Mouse (Mus musculus) MEL (cell line): Measurements from ENCODE around the gene Nsun6. TPM values are rescaled to one million over a fixed set of nuclear protein-coding genes. Genes with fewer than 3 reads are reported as not detected.

Source experiments
- DNase-seq: peaks from one replicate; pipeline ENCODE4 v3.0.0; 2011; ENCODE audit warnings: low read depth, low spot score
- H3K27ac ChIP-seq: 2 replicates; pipeline ENCODE4 v1.5.1; 2012; ENCODE audit warnings: low read depth, mild to moderate bottlenecking, control low read depth, low read length, moderate library complexity; ENCODE audit not compliant: control insufficient read depth
- H3K27me3 ChIP-seq, 2 experiments: fragments of 150-350 bp in 1 of 2; sonication (generic) in 1 of 2; 2 replicates each; pipeline ENCODE4 v1.6.1; 2012; ENCODE audit warnings: low read length in 2 of 2, mild to moderate bottlenecking in 2 of 2, improper control_type of control experiment in 1 of 2, moderate library complexity in 1 of 2; ENCODE audit not compliant: insufficient read depth in 2 of 2, control insufficient read depth in 1 of 2
- H3K36me3 ChIP-seq, 2 experiments: 2 replicates each; pipeline ENCODE4 v1.6.1; 2012 to 2014; ENCODE audit warnings: low read length in 2 of 2, improper control_type of control experiment in 1 of 2, inconsistent platforms in 1 of 2, mild to moderate bottlenecking in 1 of 2; ENCODE audit not compliant: insufficient read depth in 2 of 2, control insufficient read depth in 1 of 2
- H3K4me1 ChIP-seq, 2 experiments: fragments of 150-350 bp in 1 of 2; sonication (generic) in 1 of 2; 2 replicates each; pipeline ENCODE4 v1.6.1; 2012; ENCODE audit warnings: low read length in 2 of 2, improper control_type of control experiment in 1 of 2, mild to moderate bottlenecking in 1 of 2; ENCODE audit not compliant: insufficient read depth in 2 of 2, control insufficient read depth in 1 of 2
- H3K4me3 ChIP-seq, 2 experiments: fragments of 150-350 bp in 1 of 2; sonication (generic) in 1 of 2; 2 replicates each; pipeline ENCODE4 v1.5.1; 2012; ENCODE audit warnings: low read depth in 2 of 2, low read length in 2 of 2, mild to moderate bottlenecking in 2 of 2, moderate library complexity in 2 of 2, control low read depth in 1 of 2, improper control_type of control experiment in 1 of 2; ENCODE audit not compliant: control insufficient read depth in 1 of 2, insufficient read depth in 1 of 2
- H3K79me2 ChIP-seq: 2 replicates; pipeline ENCODE4 v1.6.1; 2012; ENCODE audit warnings: mild to moderate bottlenecking, low read length, moderate library complexity; ENCODE audit not compliant: control insufficient read depth, poor library complexity, insufficient read depth
- H3K9ac ChIP-seq: 2 replicates; pipeline ENCODE4 v1.6.1; 2012; ENCODE audit warnings: low read depth, mild to moderate bottlenecking, control low read depth, low read length, moderate library complexity; ENCODE audit not compliant: control insufficient read depth, poor library complexity, severe bottlenecking
- H3K9me3 ChIP-seq: fragments of 150-350 bp; sonication (generic); replicated peaks from 2 replicates; pipeline ENCODE4 v1.6.1; 2012; ENCODE audit warnings: mild to moderate bottlenecking, low read length, improper control_type of control experiment, moderate library complexity; ENCODE audit not compliant: insufficient read depth
- BHLHE40 ChIP-seq: IDR thresholded peaks from 2 replicates; pipeline ENCODE4 v1.6.1; 2012; ENCODE audit warnings: low read depth, mild to moderate bottlenecking, inconsistent platforms, low read length, improper control_type of control experiment, borderline replicate concordance
- CHD1 ChIP-seq: IDR thresholded peaks from 2 replicates; pipeline ENCODE4 v1.6.1; 2012; ENCODE audit warnings: low read depth, mild to moderate bottlenecking, inconsistent platforms, low read length, improper control_type of control experiment
- CTCF ChIP-seq, 3 experiments: IDR thresholded peaks in 2 of 3; conservative IDR thresholded peaks in 1 of 3; 2 replicates each; pipeline ENCODE4 v1.5.1; 2011 to 2012; ENCODE audit warnings: low read length in 3 of 3, low read depth in 2 of 3, mild to moderate bottlenecking in 2 of 3, improper control_type of control experiment in 1 of 3, inconsistent platforms in 1 of 3, mixed read lengths in 1 of 3, moderate library complexity in 1 of 3; ENCODE audit not compliant: control insufficient read depth in 1 of 3, insufficient read depth in 1 of 3, poor library complexity in 1 of 3, severe bottlenecking in 1 of 3
- ELF1 ChIP-seq: IDR thresholded peaks from 2 replicates; pipeline ENCODE4 v1.6.1; 2014; ENCODE audit warnings: low read depth, mild to moderate bottlenecking, inconsistent platforms, low read length, improper control_type of control experiment, moderate library complexity
- GATA1 ChIP-seq: IDR thresholded peaks from 2 replicates; pipeline ENCODE4 v1.6.1; 2011; ENCODE audit warnings: low read depth, low read length, improper control_type of control experiment
- JUND ChIP-seq: IDR thresholded peaks from 2 replicates; pipeline ENCODE4 v1.6.1; 2011; ENCODE audit warnings: low read depth, mild to moderate bottlenecking, improper control_type of control experiment, low read length
- MAFK ChIP-seq: IDR thresholded peaks from 2 replicates; pipeline ENCODE4 v1.6.1; 2011; ENCODE audit warnings: low read depth, mild to moderate bottlenecking, low read length, improper control_type of control experiment, borderline replicate concordance
- MYB ChIP-seq: IDR thresholded peaks from 2 replicates; pipeline ENCODE4 v1.6.1; 2011; ENCODE audit warnings: mild to moderate bottlenecking, low read depth, low read length, improper control_type of control experiment
- NRF1 ChIP-seq: IDR thresholded peaks from 2 replicates; pipeline ENCODE4 v1.6.1; 2014; ENCODE audit warnings: low read depth, mild to moderate bottlenecking, inconsistent platforms, low read length, improper control_type of control experiment, moderate library complexity; ENCODE audit not compliant: poor library complexity, insufficient read depth, severe bottlenecking
- POLR2A ChIP-seq, 2 experiments: IDR thresholded peaks; 2 replicates each; pipeline ENCODE4 v1.6.1; 2011 to 2012; ENCODE audit warnings: low read length in 2 of 2, mild to moderate bottlenecking in 2 of 2, control low read depth in 1 of 2, improper control_type of control experiment in 1 of 2, low read depth in 1 of 2, moderate library complexity in 1 of 2; ENCODE audit not compliant: control insufficient read depth in 1 of 2, insufficient read depth in 1 of 2, poor library complexity in 1 of 2
- POLR2AphosphoS2 ChIP-seq: IDR thresholded peaks from 2 replicates; pipeline ENCODE4 v1.6.1; 2011; ENCODE audit warnings: low read length, improper control_type of control experiment
- POLR2AphosphoS5 ChIP-seq: IDR thresholded peaks from 2 replicates; pipeline ENCODE4 v1.6.1; 2012; ENCODE audit warnings: low read depth, borderline replicate concordance, mild to moderate bottlenecking, inconsistent platforms, low read length, moderate library complexity, mixed read lengths
- RAD21 ChIP-seq: IDR thresholded peaks from 2 replicates; pipeline ENCODE4 v1.6.1; 2011; ENCODE audit warnings: mild to moderate bottlenecking, low read depth, low read length, improper control_type of control experiment
- RCOR1 ChIP-seq: IDR thresholded peaks from 2 replicates; pipeline ENCODE4 v1.6.1; 2012; ENCODE audit warnings: low read depth, mild to moderate bottlenecking, inconsistent platforms, low read length, improper control_type of control experiment
- SIN3A ChIP-seq: IDR thresholded peaks from 2 replicates; pipeline ENCODE4 v1.6.1; 2012; ENCODE audit warnings: low read length, improper control_type of control experiment, inconsistent platforms
- SMC3 ChIP-seq: IDR thresholded peaks from 2 replicates; pipeline ENCODE4 v1.6.1; 2011; ENCODE audit warnings: low read depth, low read length, improper control_type of control experiment
- TCF12 ChIP-seq: IDR thresholded peaks from 2 replicates; pipeline ENCODE4 v1.6.1; 2014; ENCODE audit warnings: low read depth, mild to moderate bottlenecking, inconsistent platforms, low read length, improper control_type of control experiment, moderate library complexity
- UBTF ChIP-seq: IDR thresholded peaks from 2 replicates; pipeline ENCODE4 v1.6.1; 2012; ENCODE audit warnings: low read depth, mild to moderate bottlenecking, inconsistent platforms, low read length, improper control_type of control experiment, moderate library complexity, borderline replicate concordance; ENCODE audit not compliant: insufficient read depth
- USF1 ChIP-seq: IDR thresholded peaks from 2 replicates; pipeline ENCODE4 v1.6.1; 2014; ENCODE audit warnings: low read depth, mild to moderate bottlenecking, inconsistent platforms, low read length, improper control_type of control experiment, moderate library complexity
- USF2 ChIP-seq, 2 experiments: IDR thresholded peaks; 2 replicates each; pipeline ENCODE4 v1.6.1; 2011 to 2012; ENCODE audit warnings: improper control_type of control experiment in 2 of 2, low read length in 2 of 2, borderline replicate concordance in 1 of 2, inconsistent platforms in 1 of 2, low read depth in 1 of 2, mild to moderate bottlenecking in 1 of 2; ENCODE audit not compliant: insufficient read depth in 1 of 2
- ZC3H11A ChIP-seq: IDR thresholded peaks from 2 replicates; pipeline ENCODE4 v1.6.1; 2012; ENCODE audit warnings: low read depth, mild to moderate bottlenecking, inconsistent platforms, low read length, improper control_type of control experiment
- ZKSCAN1 ChIP-seq: IDR thresholded peaks from 2 replicates; pipeline ENCODE4 v1.6.1; 2012; ENCODE audit warnings: low read depth, mild to moderate bottlenecking, inconsistent platforms, low read length, improper control_type of control experiment, moderate library complexity
- ZMIZ1 ChIP-seq: IDR thresholded peaks from 2 replicates; pipeline ENCODE4 v1.6.1; 2012; ENCODE audit warnings: low read depth, mild to moderate bottlenecking, inconsistent platforms, low read length, improper control_type of control experiment, moderate library complexity
- polyA plus RNA-seq, 2 experiments: library from polyadenylated mRNA; stranded (reverse) in 1 of 2; unstranded in 1 of 2; fragments of >175 nt in 1 of 2; fragments of >200 nt in 1 of 2; gene quantifications; 2 replicates each; pipeline versions ENCODE4 v1.2.1 to v1.2.4; 2012; ENCODE audit warnings: low replicate concordance in 2 of 2, low read depth in 1 of 2; ENCODE audit not compliant: insufficient read length in 2 of 2, insufficient read depth in 1 of 2, missing spikeins in 1 of 2
- total RNA-seq: library from RNA; depleted of rRNA; stranded (reverse); fragments of 300-350 nt; gene quantifications from 2 replicates; pipeline ENCODE4 v1.2.3, GENCODE M21; 2012

Nsun6 gene
- total and polyA plus RNA-seq, 3 experiments: 5.4 to 6.3 TPM; not detected in 1

DNA sequence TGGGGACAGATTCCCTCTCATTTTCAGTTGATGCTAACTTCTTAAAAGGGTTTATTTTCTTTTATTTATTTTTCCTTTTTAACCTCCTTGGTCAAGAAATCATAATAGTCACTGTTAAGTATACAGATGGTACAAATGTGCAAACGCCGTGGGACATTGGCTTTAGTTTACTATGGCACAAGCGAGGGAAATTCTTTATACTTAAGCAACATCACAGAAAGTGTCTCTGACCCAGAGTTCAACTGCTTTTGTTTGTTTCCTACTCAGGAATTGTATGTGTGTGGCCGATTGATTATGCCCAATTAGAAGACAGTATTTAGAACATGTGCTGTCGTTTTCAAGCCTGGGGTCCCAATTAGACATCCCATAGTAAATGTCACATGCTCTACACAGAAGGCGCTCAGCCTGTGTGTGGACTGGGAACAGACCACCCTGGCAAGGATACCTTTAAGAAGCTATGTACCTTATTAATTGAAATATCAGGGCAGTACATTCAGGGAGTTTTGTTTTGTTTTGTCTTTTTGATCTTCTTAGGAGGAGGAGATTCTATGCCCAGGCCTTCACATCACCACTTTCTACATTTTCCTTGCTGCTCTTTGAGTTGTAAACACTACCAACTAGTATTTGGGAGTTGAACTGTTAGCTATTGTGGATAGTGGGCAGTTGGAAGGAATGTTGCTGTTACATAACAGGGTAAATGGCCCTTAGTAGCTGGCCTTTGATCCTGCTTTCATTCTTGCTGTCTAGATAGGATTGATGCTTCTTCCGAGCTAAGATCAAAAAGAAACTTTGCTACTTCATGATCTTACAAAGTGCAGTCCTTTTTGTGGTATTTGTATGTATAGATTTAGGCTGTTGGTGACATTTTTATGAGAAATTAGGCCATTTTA lies 9.8 kb upstream of the Nsun6 start:
- TF ChIP-seq CTCF (IDR thresholded peaks at IDR 0.05 in 2 of 3, conservative IDR thresholded peaks at IDR 0.05 in 1 of 3; ENCODE audit: control insufficient read depth in 1 of 3, insufficient read depth in 1 of 3, low read depth in 2 of 3, low read length in 3 of 3, poor library complexity in 1 of 3, severe bottlenecking in 1 of 3) (no peak), POLR2A (IDR thresholded peaks at IDR 0.05; ENCODE audit: control insufficient read depth in 1 of 2, insufficient read depth in 1 of 2, low read depth in 1 of 2, low read length in 2 of 2, poor library complexity in 1 of 2) (no peak), POLR2AphosphoS2 (no peak), MAFK (no peak), UBTF (no peak), SIN3A (no peak), USF1 (no peak), MYB (no peak), ZKSCAN1 (no peak), POLR2AphosphoS5 (no peak), RCOR1 (no peak), RAD21 (no peak)
- Histone ChIP-seq H3K27me3 (no peaks in the 10 kb centered on the region), H3K36me3 (peaks cover 0 to 2% of the 10 kb centered on the region in 2 experiments; a peak in 2 of 4 replicates), H3K9ac (no peak overlapping the region), H3K79me2 (peaks cover 6% of the 10 kb centered on the region; the same call in 1 of the 2 replicates), H3K4me3 (no peak overlapping the region), H3K27ac (no peak overlapping the region), H3K9me3 (no peaks in the 10 kb centered on the region), H3K4me1 (no peaks in the 10 kb centered on the region)
- no peak for DNase-seq

DNA sequence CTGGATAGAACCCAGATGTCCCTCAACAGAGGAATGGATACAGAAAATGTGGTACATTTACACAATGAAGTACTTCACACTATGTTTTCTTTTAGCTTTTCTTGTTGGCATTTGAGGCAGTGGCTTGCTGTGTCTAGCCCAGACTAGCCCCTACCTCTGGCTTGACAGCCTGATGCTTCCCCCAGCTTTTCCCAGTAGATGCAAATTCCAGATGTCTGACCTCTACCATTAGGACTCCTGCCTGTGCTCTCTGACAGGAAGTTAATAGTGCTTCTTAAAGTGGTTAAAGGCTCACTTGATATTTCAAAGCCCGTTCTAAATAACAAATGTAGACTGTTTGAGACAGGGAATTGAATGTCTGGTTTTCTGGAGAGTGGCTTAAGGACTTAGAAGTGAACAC lies 8.9 kb upstream of the Nsun6 start:
- Histone ChIP-seq H3K4me3 (no peak overlapping the region), H3K9me3 (no peaks in the 10 kb centered on the region), H3K4me1 (no peaks in the 10 kb centered on the region), H3K79me2 (peaks cover 6% of the 10 kb centered on the region; the same call in 1 of the 2 replicates), H3K27ac (no peak overlapping the region), H3K27me3 (no peaks in the 10 kb centered on the region), H3K9ac (no peak overlapping the region), H3K36me3 (peaks cover 0 to 2% of the 10 kb centered on the region in 2 experiments; a peak in 1 of 4 replicates)
- DNase-seq: no peak
- no peak for TF ChIP-seq GATA1
- no peak for TF ChIP-seq MAFK
- TF ChIP-seq ZC3H11A: no peak
- TF ChIP-seq MYB: no peak
- no peak for TF ChIP-seq CHD1
- TF ChIP-seq USF1: no peak
- TF ChIP-seq USF2 (IDR thresholded peaks at IDR 0.05; ENCODE audit: borderline replicate concordance in 1 of 2, insufficient read depth in 1 of 2, low read depth in 1 of 2, low read length in 2 of 2): no peak
- no peak for TF ChIP-seq ZKSCAN1
- TF ChIP-seq ZMIZ1: no peak
- TF ChIP-seq JUND: no peak
- no peak for TF ChIP-seq NRF1
- no peak for TF ChIP-seq ELF1
- TF ChIP-seq BHLHE40: no peak
- no peak for TF ChIP-seq SMC3
- TF ChIP-seq RCOR1: no peak
- no peak for TF ChIP-seq TCF12
